Mouse (Mus musculus) thymus, adult 2 months (tissue): ENCODE data around the gene Erp44.

Source experiments
- CTCF ChIP-seq: fragments of 200-500 bp; IDR thresholded peaks from 2 replicates; pipeline ENCODE4 v1.5.1; 2012; ENCODE audit warnings: mild to moderate bottlenecking, control low read depth, low read length, moderate library complexity, borderline replicate concordance; ENCODE audit not compliant: control insufficient read depth, poor library complexity, insufficient read depth; ENCODE audit errors: extremely low read depth
- POLR2A ChIP-seq: fragments of 200-500 bp; IDR thresholded peaks from 2 replicates; pipeline ENCODE4 v1.6.1; 2012; ENCODE audit warnings: mild to moderate bottlenecking, low read length, control low read depth, moderate library complexity; ENCODE audit not compliant: control insufficient read depth, poor library complexity, insufficient read depth; ENCODE audit errors: extremely low read depth

DNA sequence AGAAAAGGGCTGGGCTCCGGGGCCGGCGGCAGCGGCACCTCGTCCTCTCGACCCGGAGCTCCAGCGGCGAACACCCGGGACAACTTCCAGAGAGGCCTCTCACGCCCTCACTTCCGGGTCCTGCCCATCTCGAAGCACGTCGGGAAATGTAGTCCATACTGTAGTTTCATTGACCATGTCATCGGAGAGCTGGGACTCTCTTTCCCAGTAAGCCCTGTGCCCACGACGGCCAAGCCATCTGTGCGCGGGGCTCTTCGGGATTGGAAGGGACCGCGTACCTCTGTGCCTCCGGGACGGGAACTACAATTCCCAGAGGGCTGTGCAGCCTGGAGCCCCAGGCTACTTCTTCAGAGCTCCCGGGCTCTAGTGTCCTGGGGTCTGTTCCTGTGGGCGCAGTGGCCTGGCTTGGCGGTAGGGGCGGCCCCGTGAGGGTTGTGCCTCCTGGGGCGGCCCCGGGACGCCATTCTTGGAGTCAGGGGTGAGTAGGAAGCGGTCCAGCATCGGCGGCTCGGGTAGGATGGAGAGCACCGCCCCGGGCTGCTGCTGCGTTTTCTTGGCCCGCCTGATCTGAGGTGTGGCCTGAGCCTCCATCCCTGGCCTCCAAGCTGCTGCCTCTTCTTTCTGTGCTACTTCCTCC is at the start of gene Erp44, which contains the start of gene Invs:
- TF ChIP-seq CTCF (peak; percentile 51; the same call in 1 of the 2 replicates), POLR2A (peak; percentile 74; the same call in 1 of the 2 replicates)
